In the genomic region with DNA sequence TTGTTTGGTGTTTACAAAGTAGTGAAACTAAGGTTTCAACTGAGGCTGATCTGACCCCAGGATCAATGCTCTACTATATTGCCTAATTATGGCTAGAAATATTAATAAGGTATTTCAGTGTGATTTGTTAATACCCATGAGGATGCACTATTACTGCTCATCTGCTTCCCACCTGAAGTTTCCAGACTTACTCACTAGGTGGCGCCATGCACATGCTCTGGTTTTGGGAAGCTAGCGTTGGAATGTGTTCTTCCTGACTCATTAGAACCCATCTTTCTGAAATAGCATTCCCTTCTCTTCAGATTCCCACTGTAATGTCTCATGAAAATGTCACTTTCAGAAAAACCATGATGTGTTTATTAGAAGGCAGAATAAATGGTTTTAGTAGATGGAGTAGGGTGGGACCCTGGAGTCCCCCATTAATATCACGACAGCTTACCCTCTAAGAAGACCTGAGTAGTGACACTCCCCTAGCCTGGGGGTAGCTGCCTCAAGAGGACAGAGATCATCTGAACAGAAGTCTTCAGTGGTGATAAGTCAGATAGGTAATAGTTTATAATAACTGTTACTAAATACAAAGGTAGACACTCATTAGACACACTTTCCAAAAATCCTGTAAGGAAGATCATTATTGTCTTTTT, we compare ENCODE assay signal across 8 mouse cellular contexts. TPM values are rescaled to one million over a fixed set of nuclear protein-coding genes. Genes with fewer than 3 reads are reported as not detected.
DNase-seq lines count a peak whose midpoint lies in the region; ATAC-seq and TF ChIP-seq lines count a peak whose summit lies in the region.

No protein-coding gene starts in this region.

- H3K27me3 ChIP-seq in midbrain, embryonic 10.5 days (ENCODE audit: low read depth, poor library complexity, severe bottlenecking) = no peaks in the 10 kb centered on the region
- H3K27me3 ChIP-seq in midbrain, embryonic 16.5 days (ENCODE audit: control insufficient read depth, insufficient read depth, low read depth, low read length) = no peaks in the 10 kb centered on the region
- no peaks in the 10 kb centered on the region for H3K27me3 ChIP-seq in forebrain, embryonic 14.5 days (replicated peaks; ENCODE audit: control insufficient read depth, insufficient read depth, low read length)
- H3K27me3 ChIP-seq in hindbrain, postnatal 0 days (ENCODE audit: insufficient read depth, low read length) = no peaks in the 10 kb centered on the region

- peaks cover 57% of the 10 kb centered on the region for H3K36me3 ChIP-seq in midbrain, embryonic 10.5 days
- H3K36me3 ChIP-seq in midbrain, embryonic 16.5 days (ENCODE audit: control insufficient read depth, insufficient read depth, low read length) = peaks cover 30% of the 10 kb centered on the region
- H3K36me3 ChIP-seq in forebrain, embryonic 14.5 days (ENCODE audit: control insufficient read depth, insufficient read depth, low read length) = peaks cover 35% of the 10 kb centered on the region
- H3K36me3 ChIP-seq in hindbrain, postnatal 0 days (ENCODE audit: insufficient read depth, low read length) = peaks cover 5% of the 10 kb centered on the region; the same call in 1 of the 2 replicates

- no peaks in the 10 kb centered on the region for H3K9me3 ChIP-seq in midbrain, embryonic 10.5 days (replicated peaks)
- no peaks in the 10 kb centered on the region for H3K9me3 ChIP-seq in midbrain, embryonic 16.5 days (replicated peaks; ENCODE audit: control insufficient read depth, low read length, poor library complexity, severe bottlenecking)
- no peaks in the 10 kb centered on the region for H3K9me3 ChIP-seq in forebrain, embryonic 14.5 days (replicated peaks; ENCODE audit: control insufficient read depth, low read length)
- H3K9me3 ChIP-seq in hindbrain, postnatal 0 days (ENCODE audit: low read length) = no peaks in the 10 kb centered on the region

- 0 out of 2 replicates have a peak, but pooled peaks cover under 1% of the 10 kb centered on the region for H3K4me1 ChIP-seq in midbrain, embryonic 10.5 days
- H3K4me1 ChIP-seq in midbrain, embryonic 16.5 days (ENCODE audit: control insufficient read depth, insufficient read depth, low read length) = peaks cover 7% of the 10 kb centered on the region; the same call in 1 of the 2 replicates
- H3K4me1 ChIP-seq in forebrain, embryonic 14.5 days (ENCODE audit: control insufficient read depth, insufficient read depth, low read length) = no peaks in the 10 kb centered on the region
- H3K4me1 ChIP-seq in hindbrain, postnatal 0 days (ENCODE audit: insufficient read depth, low read length) = no peaks in the 10 kb centered on the region

- no peak overlapping the region for H3K9ac ChIP-seq in midbrain, embryonic 16.5 days (ENCODE audit: low read depth, low read length)
- no peak overlapping the region for H3K9ac ChIP-seq in forebrain, embryonic 14.5 days (ENCODE audit: low read length)
- no peak overlapping the region for H3K9ac ChIP-seq in hindbrain, postnatal 0 days (replicated peaks; ENCODE audit: low read length)

- intact Hi-C loops in left cerebral cortex, adult 2 months (cut with DNase I) = loop anchor here (10.0 kb wide), 2 partner anchors 390 to 550 kb away; no protein-coding TSS in a partner anchor

- H3K4me2 ChIP-seq in midbrain, embryonic 16.5 days (ENCODE audit: low read length) = no peak overlapping the region
- no peak overlapping the region for H3K4me2 ChIP-seq in forebrain, embryonic 14.5 days (ENCODE audit: low read length)
- H3K4me2 ChIP-seq in hindbrain, postnatal 0 days (ENCODE audit: low read depth, low read length) = no peak overlapping the region

- peak; percentile 61 for DNase-seq in midbrain, embryonic 10.5 days (ENCODE audit: low spot score)
- peak; percentile 48 for DNase-seq in cerebellum, adult 11 months
- peak; percentile 73 for DNase-seq in forebrain, embryonic 14.5 days (ENCODE audit: low spot score)
- DNase-seq in hindbrain, postnatal 0 days (ENCODE audit: low spot score) = peak; percentile 79
- peak; percentile 58 to 69 for DNase-seq in left cerebral cortex, adult 2 months (ENCODE audit: extremely low spot score in 1 of 2, low spot score in 2 of 2)
- peak; percentile 46 for DNase-seq in skeletal muscle tissue, adult 2 months (ENCODE audit: low read depth, low spot score)

- 34% methylated on average over 3 of the region's 3 CpGs for WGBS in midbrain, embryonic 10.5 days
- 32% methylated on average over 3 of the region's 3 CpGs for WGBS in midbrain, embryonic 16.5 days
- 31% methylated on average over 3 of the region's 3 CpGs for WGBS in forebrain, embryonic 14.5 days
- 29% methylated on average over 3 of the region's 3 CpGs for WGBS in hindbrain, postnatal 0 days

- no peak overlapping the region for H3K27ac ChIP-seq in midbrain, embryonic 10.5 days (replicated peaks)
- no peak overlapping the region for H3K27ac ChIP-seq in midbrain, embryonic 16.5 days (ENCODE audit: low read length)
- no peak overlapping the region for H3K27ac ChIP-seq in forebrain, embryonic 14.5 days (ENCODE audit: low read depth, low read length)
- H3K27ac ChIP-seq in hindbrain, postnatal 0 days = no peak overlapping the region
- H3K27ac ChIP-seq in left cerebral cortex, adult 2 months = no peak overlapping the region

- H3K4me3 ChIP-seq in midbrain, embryonic 10.5 days = no peak overlapping the region
- no peak overlapping the region for H3K4me3 ChIP-seq in midbrain, embryonic 16.5 days (ENCODE audit: low read depth, low read length)
- H3K4me3 ChIP-seq in forebrain, embryonic 14.5 days (ENCODE audit: low read depth, low read length) = no peak overlapping the region
- no peak overlapping the region for H3K4me3 ChIP-seq in hindbrain, postnatal 0 days (ENCODE audit: low read length)
- no peak overlapping the region for H3K4me3 ChIP-seq in left cerebral cortex, adult 2 months

- peak; percentile 93 for TF ChIP-seq CTCF in hindbrain, postnatal 0 days (IDR thresholded peaks at IDR 0.05; ENCODE audit: low read depth)
- peak; percentile 98 for TF ChIP-seq CTCF in left cerebral cortex, adult 2 months (IDR thresholded peaks at IDR 0.05)

- ATAC-seq in midbrain, embryonic 16.5 days = no peak
- no peak for ATAC-seq in forebrain, embryonic 14.5 days
- peak; percentile 63; the same call in 1 of the 2 replicates for ATAC-seq in hindbrain, postnatal 0 days
- peak; percentile 97 for ATAC-seq in megakaryocyte progenitor cell, adult 5-6 weeks (replicated peaks; ENCODE audit: poor library complexity)

RNA-seq across cellular contexts. Expression of gene 4931422A03Rik, which starts 6.8 kb away (rescaled TPM):
- polyA plus RNA-seq in midbrain, embryonic 10.5 days (2016; fragmentation: Nextera tagmentation; extraction: Ambion mirVana) = 1.1 and 1.6 TPM in 2 replicates
- 2.3 and 2.9 TPM in 2 replicates for polyA plus RNA-seq in midbrain, embryonic 16.5 days (2015; fragmentation: Nextera tagmentation; extraction: Ambion mirVana)
- polyA plus RNA-seq in forebrain, embryonic 14.5 days (2014; fragmentation: Nextera tagmentation; extraction: Ambion mirVana) = 0.67 and 1.8 TPM in 2 replicates
- not detected in 2 replicates for total RNA-seq in hindbrain, postnatal 0 days (2014; rRNA removed)
- 1.9 and 2.5 TPM in 2 replicates for polyA plus RNA-seq in hindbrain, postnatal 0 days (2015; fragmentation: Nextera tagmentation; extraction: Ambion mirVana)
- not detected for total RNA-seq in left cerebral cortex, adult 2 months (2021)
- total RNA-seq in megakaryocyte progenitor cell, adult 5-6 weeks (2015) = 1.0 and 2.2 TPM in 2 replicates
- 0.17 TPM in 1 of 2 replicates, not detected in the other for total RNA-seq in megakaryocyte progenitor cell, adult 5-6 weeks (2017)

RNA-seq across cellular contexts. Expression of gene Fbxo3, which starts 7.4 kb away (rescaled TPM):
- 47.4 and 49.9 TPM in 2 replicates for polyA plus RNA-seq in midbrain, embryonic 10.5 days (2016; fragmentation: Nextera tagmentation; extraction: Ambion mirVana)
- polyA plus RNA-seq in midbrain, embryonic 16.5 days (2015; fragmentation: Nextera tagmentation; extraction: Ambion mirVana) = 84.0 and 86.3 TPM in 2 replicates
- 56.5 and 66.2 TPM in 2 replicates for polyA plus RNA-seq in forebrain, embryonic 14.5 days (2014; fragmentation: Nextera tagmentation; extraction: Ambion mirVana)
- 59.5 and 70.6 TPM in 2 replicates for total RNA-seq in hindbrain, postnatal 0 days (2014; rRNA removed)
- 65.1 and 67.0 TPM in 2 replicates for polyA plus RNA-seq in hindbrain, postnatal 0 days (2015; fragmentation: Nextera tagmentation; extraction: Ambion mirVana)
- 10 to 100 TPM; 55.4 to 59.7 TPM for total RNA-seq in left cerebral cortex, adult 2 months (2021)
- total RNA-seq in megakaryocyte progenitor cell, adult 5-6 weeks (2015) = 64.8 and 74.2 TPM in 2 replicates
- total RNA-seq in megakaryocyte progenitor cell, adult 5-6 weeks (2017) = 61.5 and 70.9 TPM in 2 replicates

RNA-seq across cellular contexts. Expression of gene Gm10912, which starts 30.7 kb away (rescaled TPM):
- polyA plus RNA-seq in midbrain, embryonic 10.5 days (2016; fragmentation: Nextera tagmentation; extraction: Ambion mirVana) = 0.06 TPM in 1 of 2 replicates, not detected in the other
- polyA plus RNA-seq in midbrain, embryonic 16.5 days (2015; fragmentation: Nextera tagmentation; extraction: Ambion mirVana) = not detected in 2 replicates
- polyA plus RNA-seq in forebrain, embryonic 14.5 days (2014; fragmentation: Nextera tagmentation; extraction: Ambion mirVana) = not detected in 2 replicates
- not detected in 2 replicates for total RNA-seq in hindbrain, postnatal 0 days (2014; rRNA removed)
- polyA plus RNA-seq in hindbrain, postnatal 0 days (2015; fragmentation: Nextera tagmentation; extraction: Ambion mirVana) = not detected in 2 replicates
- total RNA-seq in left cerebral cortex, adult 2 months (2021) = under 1 TPM; 0.54 to 0.68 TPM
- total RNA-seq in megakaryocyte progenitor cell, adult 5-6 weeks (2015) = not detected in 2 replicates
- total RNA-seq in megakaryocyte progenitor cell, adult 5-6 weeks (2017) = 0.04 and 0.24 TPM in 2 replicates

RNA-seq across cellular contexts. Expression of gene Gm10799, which starts 33.4 kb away (rescaled TPM):
- polyA plus RNA-seq in midbrain, embryonic 10.5 days (2016; fragmentation: Nextera tagmentation; extraction: Ambion mirVana) = not detected in 2 replicates
- polyA plus RNA-seq in midbrain, embryonic 16.5 days (2015; fragmentation: Nextera tagmentation; extraction: Ambion mirVana) = not detected in 2 replicates
- not detected in 2 replicates for polyA plus RNA-seq in forebrain, embryonic 14.5 days (2014; fragmentation: Nextera tagmentation; extraction: Ambion mirVana)
- total RNA-seq in hindbrain, postnatal 0 days (2014; rRNA removed) = not detected in 2 replicates
- not detected in 2 replicates for polyA plus RNA-seq in hindbrain, postnatal 0 days (2015; fragmentation: Nextera tagmentation; extraction: Ambion mirVana)
- total RNA-seq in left cerebral cortex, adult 2 months (2021) = not detected
- not detected in 2 replicates for total RNA-seq in megakaryocyte progenitor cell, adult 5-6 weeks (2015)
- not detected in 2 replicates for total RNA-seq in megakaryocyte progenitor cell, adult 5-6 weeks (2017)

RNA-seq across cellular contexts. Expression of gene Cd59b, which starts 34.7 kb away (rescaled TPM):
- 3.6 and 5.4 TPM in 2 replicates for polyA plus RNA-seq in midbrain, embryonic 10.5 days (2016; fragmentation: Nextera tagmentation; extraction: Ambion mirVana)
- polyA plus RNA-seq in midbrain, embryonic 16.5 days (2015; fragmentation: Nextera tagmentation; extraction: Ambion mirVana) = 1.4 and 2.8 TPM in 2 replicates
- 1.0 and 1.3 TPM in 2 replicates for polyA plus RNA-seq in forebrain, embryonic 14.5 days (2014; fragmentation: Nextera tagmentation; extraction: Ambion mirVana)
- not detected in 2 replicates for total RNA-seq in hindbrain, postnatal 0 days (2014; rRNA removed)
- polyA plus RNA-seq in hindbrain, postnatal 0 days (2015; fragmentation: Nextera tagmentation; extraction: Ambion mirVana) = 3.5 and 3.9 TPM in 2 replicates
- 1 to 10 TPM in 1 of 2 experiments, under 1 TPM in 1; 0.63 to 1.2 TPM for total RNA-seq in left cerebral cortex, adult 2 months (2021)
- 1.1 and 2.2 TPM in 2 replicates for total RNA-seq in megakaryocyte progenitor cell, adult 5-6 weeks (2015)
- total RNA-seq in megakaryocyte progenitor cell, adult 5-6 weeks (2017) = 0.62 and 4.1 TPM in 2 replicates

Comparison
In these comparisons a context has a peak if more than half of its experiments do, and no peak if none do; other contexts are left out.
1. ATAC-seq: peak in hindbrain, postnatal 0 days (single experiment) and megakaryocyte progenitor cell, adult 5-6 weeks (single experiment); none in midbrain, embryonic 16.5 days (single experiment) and forebrain, embryonic 14.5 days (single experiment).
2. Peak in every context shown above with its lines, with median percentiles within 50 percentile points of each other: DNase-seq.